Mouse (Mus musculus) layer of hippocampus, postnatal 25 days (tissue): ENCODE measurements at regions not wholly inside any gene's neighbourhood (a gene's known extent, or its start where the extent isn't known, plus 50 kb on each side); places are given as distances from the start of the nearest gene placed in this dataset.

Experiments
- DNase-seq, 2 experiments: peaks; one replicate each; pipeline ENCODE4 v3.0.0; 2022; ENCODE audit warnings: mixed read lengths in 2 of 2, low spot score in 1 of 2; ENCODE audit errors: extremely low spot score in 1 of 2

DNA sequence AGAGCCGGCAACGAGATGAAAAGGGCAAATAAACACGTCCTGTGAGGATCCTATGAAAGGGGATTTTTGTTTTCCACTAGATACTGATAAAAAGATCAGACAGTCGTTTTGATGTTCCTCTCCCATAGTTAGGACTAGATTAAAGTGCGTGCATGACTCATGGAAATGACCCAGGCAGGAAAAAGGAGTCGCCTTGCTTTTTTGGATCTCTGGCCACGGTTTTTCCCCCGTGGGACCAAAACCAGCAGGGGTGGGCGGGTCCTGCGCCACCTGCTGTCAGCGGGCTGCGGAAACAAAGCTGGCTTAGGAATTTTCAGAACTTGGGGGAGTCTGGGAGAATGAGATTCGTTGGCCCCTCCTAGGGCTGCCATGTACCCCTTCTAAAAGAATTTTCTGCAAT, 91.5 kb upstream of the Ankrd55 start:
- DNase-seq, result peak in 1 of 2 experiments; percentile 56

DNA sequence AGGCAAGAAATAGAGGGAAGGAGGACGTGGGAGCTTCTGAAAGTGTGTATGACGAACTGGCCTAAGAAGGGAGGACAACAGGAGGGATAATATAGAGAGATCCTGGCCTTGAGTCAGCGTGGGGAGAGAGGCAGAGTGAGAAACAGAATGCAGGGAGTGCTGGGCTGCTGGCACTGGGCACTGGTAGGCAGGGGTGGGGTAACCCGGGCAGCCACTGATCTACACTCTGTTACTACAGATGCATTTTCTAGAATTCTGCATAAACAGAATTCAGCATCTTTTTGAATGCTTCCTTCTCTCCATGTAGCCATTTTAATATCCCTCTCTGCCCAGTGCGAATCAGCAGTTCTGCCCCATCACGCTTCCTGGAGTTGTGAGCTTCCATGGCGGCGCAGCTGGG, 84.5 kb upstream of the Ankrd55 start:
- DNase-seq, result no peak

DNA sequence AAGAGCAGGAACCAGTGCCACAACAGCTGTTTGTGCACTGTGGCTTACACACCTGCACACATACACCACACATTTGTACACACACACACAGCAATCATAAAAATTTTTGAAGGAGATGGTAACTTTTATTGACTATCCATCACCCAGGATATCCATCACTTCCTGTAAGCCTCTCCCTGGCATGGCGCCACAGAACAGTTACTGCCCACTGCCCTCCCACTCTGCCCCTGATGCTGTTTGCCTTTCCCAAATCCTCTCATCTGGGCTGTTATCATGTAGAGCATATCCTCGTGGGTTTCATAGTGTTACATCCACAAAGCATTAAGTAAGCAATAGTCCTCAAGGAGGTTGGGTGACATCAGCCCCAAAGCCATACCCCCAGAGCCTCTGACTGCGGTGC, 84.0 kb upstream of the Ankrd55 start:
- no peak for DNase-seq

DNA sequence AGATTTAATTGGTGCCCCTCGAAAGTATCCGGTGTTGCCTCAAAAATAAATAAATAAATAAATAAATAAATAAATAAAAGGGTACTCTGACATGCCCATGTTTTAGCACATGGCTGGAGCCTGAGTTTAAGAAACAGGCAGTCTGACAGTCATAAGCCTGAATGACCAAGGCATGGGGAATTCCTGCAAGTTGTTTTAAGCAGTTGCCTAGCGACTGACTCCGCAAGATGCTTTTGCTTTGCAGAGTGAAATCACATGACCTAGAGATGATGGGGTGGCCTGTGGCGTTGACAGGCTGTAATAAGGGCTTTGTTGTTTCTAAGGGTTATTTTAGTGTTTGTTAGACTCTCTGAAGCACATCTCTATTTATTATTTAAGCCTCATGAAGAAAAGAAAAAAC, 83.4 kb upstream of the Ankrd55 start:
- DNase-seq, result no peak

DNA sequence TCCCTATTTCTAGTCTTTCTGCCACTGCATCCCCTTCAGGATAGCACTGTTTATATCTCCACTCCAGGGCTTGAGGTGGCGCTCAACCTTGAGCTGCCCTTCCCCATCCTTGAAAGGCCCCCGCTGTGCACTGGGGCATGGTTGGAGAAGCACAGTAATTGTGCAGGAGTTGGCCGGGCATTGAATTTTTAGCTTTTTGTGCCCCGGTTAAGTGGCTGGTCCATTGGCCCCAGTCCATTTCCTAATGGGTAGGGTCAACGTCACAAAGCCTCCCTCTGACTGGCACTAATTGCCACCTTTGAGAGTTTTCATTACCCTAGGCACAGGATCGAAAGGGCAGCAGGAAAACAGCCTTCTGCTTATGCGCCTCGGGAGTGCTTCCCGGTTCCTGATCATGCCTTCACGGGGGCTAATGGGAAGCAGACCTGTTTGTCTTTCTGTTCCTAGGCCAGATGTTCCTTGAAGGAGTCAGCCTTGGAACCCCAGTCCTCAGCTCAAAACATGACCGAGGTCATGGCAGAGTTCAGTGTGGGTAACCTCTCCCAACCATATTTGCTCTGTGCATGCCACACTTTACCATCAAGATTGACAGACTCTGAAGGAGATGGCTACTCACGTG, 80.5 kb upstream of the Ankrd55 start:
- DNase-seq, result no peak

DNA sequence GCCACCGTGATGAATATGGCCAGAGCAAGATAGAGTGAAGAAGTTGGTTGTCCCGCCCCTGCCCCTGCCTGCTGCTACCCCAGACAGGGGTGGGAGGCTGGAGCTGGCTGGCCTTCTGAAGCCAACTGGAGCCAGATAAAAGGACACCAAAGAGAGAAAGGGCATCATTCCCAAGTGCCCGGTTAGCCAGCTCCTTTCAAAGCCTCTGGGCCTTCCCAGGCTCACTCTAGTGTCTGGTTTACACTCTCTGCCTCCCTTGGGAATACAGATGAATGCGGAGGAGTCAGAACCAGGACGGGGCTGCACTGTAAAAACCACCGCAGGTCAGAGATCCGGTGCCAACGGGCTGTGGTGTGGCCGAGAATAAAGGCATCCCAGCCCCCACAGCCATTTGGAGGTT, 76.4 kb upstream of the Ankrd55 start:
- no peak for DNase-seq

DNA sequence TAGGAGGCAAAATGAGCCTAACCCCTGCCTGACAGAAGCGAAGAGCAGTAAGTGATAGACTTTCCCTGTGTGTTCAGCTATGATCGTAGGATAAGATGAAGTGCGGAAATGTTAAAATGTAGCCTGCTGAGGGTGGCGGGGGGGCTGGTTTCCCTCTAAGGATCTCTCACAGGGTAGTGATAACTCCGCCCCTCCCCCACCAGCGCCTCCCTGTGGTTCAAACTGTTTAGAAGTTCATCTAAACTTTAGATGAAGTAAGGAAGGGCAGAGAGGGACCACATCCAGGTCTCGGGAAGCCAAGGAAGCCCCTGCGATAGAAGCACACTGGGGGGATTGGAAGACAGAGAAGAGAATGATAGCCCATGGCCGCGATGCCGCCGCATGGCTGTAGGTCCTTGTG, 75.9 kb upstream of the Ankrd55 start:
- DNase-seq, result no peak

DNA sequence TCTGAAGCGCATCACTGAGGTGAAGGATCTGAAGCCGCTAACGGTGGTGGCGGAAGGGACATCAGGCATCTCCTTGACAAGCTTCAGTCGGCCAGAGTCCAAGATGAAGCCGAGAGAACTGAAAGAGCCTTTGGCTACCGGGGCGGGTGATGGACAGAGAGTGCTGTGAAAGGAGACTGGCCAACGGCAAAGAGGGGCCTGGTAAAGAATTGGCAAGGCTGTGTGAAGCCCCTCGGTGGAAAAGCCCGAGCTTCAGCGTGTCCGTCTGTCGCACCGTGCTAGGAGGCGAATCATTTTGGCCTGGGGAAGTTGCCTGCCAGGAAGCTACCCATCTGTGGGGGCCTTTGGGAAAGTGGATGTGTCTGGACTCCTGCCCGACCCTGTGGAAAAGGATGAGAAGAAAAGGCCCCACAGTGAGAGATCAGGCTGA, 74.6 kb upstream of the Ankrd55 start:
- DNase-seq, result no peak

DNA sequence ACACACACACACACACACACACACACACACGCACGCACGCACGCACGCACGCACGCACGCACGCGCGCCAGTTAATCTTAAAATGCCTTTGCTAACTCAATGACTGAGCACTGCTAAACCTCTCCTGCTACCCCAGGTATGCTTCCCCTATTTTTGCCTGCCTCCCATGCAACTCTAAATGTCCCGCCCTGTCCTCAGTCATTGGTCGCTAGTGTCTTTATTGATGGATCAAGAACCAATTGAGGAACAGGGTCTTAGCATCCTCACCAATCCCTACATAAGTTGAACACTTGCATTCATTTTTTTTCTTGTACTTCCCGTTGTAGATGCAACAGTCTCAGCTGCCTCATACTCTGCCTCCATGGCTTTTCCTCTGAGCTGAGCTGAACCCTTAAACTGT, 72.2 kb upstream of the Ankrd55 start:
- no peak for DNase-seq

DNA sequence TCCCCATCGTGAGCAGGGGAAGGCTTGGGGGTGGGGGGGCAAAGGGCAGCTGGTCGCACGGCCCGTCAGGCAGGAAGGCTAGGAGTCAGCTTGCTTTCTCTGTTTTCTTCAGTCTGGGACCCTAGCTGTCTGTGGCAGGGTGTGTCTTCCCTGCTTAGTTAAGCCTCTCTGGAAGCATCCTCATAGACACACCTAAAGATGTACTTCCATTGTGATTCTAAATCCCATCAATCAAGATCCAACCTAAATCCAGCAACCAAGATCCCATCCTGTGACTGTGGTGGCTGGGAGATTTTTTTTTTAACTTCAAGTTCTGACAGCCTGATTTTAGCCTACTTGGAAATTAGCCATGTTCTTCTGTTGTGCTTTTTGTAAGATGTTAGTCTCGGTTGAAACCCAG, 69.9 kb upstream of the Ankrd55 start:
- no peak for DNase-seq

DNA sequence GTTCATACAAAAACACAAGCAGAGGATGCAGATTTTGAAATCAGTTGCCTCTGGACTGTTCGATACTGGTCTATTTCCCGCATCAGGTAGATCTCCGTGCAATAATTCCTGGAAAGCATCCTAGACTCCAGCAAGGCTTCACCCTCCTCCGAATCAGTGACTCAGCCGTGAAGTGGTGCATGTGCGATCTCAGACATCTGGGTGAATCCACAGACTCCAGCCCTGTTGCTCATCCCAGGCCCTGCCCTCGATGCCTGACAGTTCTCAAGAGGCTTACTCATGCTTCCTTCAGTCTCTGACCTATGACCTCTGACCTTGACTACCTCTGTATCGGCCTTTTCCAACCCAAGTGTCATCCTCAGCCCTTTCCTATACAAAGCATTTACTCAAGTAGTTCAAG, 68.1 kb upstream of the Ankrd55 start:
- no peak for DNase-seq

DNA sequence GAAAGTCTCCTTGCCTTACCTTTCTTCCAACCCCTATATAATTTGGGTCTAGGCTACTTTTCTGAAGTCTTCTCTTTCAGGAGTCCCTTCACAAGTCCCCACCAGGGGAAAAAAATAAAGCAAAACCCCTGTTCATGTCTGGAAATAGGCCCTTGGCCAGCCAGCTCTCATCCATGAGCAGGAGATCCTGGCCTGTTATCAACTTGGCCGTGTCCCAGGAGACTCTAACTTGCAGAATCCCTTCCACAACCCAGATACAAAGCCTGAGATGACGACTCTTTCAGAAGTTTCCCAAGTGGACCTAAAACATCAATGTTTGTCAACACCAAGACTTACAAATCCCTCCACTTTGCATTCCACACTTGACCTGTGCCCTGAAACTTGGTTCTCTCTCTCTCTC, 64.6 kb upstream of the Ankrd55 start:
- DNase-seq, result no peak

DNA sequence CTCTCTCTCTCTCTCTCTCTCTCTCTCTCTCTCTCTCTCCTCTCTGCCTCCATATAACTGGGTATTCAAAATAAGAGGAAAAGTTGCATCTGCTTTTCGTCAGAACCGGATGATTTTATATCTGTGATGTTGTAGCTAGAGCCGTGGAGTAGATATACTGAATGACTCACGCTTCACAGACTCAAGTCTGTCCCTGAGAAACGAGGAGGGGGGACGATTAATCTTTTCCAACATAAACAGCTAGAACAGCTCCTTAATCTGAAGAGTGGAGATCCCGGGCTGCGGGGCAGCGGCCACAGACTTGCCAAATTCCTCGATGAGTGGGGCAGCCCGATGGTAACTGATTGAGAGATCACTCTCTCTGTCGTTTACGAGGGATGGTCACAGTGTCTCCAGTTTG, 60.5 kb upstream of the Ankrd55 start:
- no peak for DNase-seq

DNA sequence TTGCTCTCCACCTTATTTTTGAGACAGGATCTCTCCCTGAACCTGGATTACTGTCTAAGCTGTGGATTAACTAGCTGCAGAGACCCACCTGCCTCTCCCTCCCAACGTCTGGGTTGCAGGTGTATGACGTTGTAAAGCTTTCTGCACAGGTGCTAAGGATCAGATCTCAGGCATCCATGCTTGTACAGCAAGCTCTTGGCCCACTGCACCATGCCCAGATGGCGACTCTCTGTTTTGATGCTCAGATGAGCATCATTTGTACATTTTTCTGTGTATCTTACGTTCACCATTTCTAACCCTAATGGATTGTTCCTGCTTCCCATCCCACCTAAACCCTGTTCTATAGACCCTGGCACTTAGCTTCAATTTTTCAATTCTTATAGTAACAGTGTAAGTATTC, 59.4 kb upstream of the Ankrd55 start:
- DNase-seq, result no peak

DNA sequence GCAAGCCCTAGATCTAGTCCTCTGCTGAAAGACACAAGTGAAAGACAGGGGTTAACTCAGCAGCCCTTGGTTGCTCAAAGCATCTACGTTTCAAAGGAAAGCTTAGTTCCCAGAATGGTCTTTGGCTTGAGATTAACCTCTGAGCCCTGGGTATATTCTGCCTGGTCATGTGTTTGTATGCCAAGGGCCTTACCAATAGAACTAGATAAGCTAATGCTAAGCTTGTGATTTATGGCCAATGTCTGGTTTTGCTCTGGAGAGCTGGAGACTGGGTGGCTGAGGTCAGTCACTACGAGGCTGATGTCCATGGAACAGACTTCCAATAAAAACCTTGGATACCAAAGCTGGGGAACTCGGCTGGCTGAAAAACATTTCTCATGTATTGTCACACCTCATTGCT, 58.1 kb upstream of the Ankrd55 start:
- no peak for DNase-seq

DNA sequence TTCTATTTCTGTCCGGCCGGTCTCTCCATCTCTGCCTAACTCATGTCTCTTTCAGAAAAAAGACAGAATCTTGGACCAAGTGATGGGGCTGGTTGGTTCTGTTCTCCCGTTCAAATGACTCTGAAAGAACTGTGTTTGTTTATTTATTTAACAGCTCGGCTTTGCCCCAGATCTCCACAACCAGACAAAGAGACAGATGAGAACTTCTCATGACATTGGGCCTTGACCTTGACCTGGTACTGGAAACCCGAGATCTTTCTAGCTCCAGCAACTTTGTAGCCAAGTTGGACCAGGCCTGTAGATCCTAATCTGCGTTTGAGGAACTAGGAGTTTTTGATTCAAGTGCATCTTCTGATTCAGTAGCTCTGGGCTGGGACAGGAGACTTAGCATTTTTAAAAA, 53.6 kb upstream of the Ankrd55 start:
- no peak for DNase-seq

DNA sequence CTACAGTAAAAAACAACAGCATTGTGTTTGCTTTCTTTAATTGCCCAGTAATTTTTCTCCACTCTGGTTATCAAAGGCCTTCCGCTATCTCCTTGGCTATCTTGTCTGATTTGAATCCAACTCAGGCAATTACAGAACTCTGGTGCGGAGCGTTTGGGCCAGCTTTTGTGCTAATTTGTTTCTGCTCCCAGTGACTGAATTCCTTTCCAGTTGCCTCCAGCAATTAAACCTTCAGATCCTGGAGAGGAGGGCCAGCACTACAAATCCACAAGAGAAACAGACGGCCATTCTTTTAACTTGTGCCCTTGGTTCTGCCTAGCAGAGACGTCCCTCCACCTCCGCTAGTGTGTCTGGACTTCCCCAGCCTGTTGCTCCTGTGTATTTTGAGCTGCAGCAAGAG, 51.3 kb upstream of the Ankrd55 start:
- DNase-seq, result no peak

DNA sequence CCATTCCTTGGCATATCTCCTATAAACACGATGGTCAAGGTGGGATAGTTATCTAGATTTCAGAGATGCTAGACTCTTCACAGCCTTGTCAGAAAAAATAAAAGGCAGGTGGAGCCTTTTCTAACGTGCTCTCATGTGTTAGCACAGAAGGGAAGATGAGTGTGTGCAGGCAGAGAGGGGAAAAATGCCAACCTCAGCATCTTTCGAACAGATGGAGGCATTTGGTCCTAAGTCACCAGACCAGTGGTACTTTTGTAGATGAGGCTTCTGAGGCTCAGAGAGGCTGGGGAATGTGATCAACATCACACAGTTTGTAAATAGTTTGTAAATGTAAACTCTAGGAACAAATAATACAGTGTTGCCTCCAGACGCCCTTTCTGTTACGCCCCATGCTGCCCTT, 50.9 kb upstream of the Ankrd55 start:
- DNase-seq, result no peak

DNA sequence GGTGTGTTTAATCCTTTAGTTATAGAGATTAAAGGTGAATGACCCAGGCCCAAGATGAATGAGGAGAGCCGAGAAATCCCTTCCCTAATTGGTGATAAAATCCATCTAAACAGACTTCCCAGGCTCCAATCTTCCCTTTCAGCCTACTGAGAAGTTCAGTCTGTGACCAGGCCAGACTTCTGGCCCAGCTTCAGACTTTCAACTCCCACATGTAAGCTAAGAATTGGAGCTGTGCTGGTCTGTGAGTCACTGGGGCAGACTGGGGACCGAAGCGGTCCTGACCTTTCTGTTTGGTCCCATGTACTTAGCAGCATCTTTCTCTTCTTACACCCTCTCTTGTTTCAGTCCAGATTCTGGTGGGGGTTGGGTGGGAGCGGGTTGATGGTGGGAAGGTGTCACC, 50.3 kb upstream of the Ankrd55 start:
- DNase-seq, result no peak
